Mouse (Mus musculus): ENCODE measurements around the gene Ccdc159. TPM values are rescaled to one million over a fixed set of nuclear protein-coding genes. Genes with fewer than 3 reads are reported as not detected.

Gene Ccdc159
- polyA plus RNA-seq, 1 experiment from 2014 or later: 2.5 TPM

DNA sequence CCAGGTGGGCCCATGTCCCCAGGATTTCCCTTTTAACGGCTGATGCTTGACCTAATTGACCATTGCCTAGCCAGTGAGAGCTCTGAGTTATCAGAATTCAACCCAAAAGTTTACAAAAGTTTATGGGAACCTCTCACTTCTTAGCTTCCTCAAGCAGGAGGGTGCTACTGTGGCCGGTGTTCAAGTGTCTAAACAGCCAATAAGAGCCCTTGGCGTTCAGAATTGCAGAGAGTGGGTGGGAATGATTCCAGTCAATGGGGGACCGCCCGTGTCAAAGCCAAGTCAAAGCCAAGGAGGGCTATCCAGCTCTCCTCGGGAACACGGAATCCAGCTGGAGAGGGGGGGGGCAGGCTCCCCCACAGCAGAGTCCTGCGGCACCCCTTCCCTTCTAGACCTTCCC lies 20.9 kb downstream of the Ccdc159 start:
- H3K9ac ChIP-seq (replicated peaks; ENCODE audit: low read length): no peak overlapping the region
- 60% methylated on average over 8 of the region's 8 CpGs for WGBS
- no peak overlapping the region for H3K27ac ChIP-seq (replicated peaks; ENCODE audit: low read depth, low read length)
- no peak for DNase-seq (ENCODE audit: low spot score)
- no peak overlapping the region for H3K4me3 ChIP-seq (ENCODE audit: low read depth, low read length)
- H3K4me1 ChIP-seq (ENCODE audit: control insufficient read depth, insufficient read depth, low read length): no peaks in the 10 kb centered on the region; the same call in 1 of the 2 replicates
- H3K27me3 ChIP-seq (ENCODE audit: control insufficient read depth, insufficient read depth, low read length): 0 out of 2 replicates have a peak, but pooled peaks cover 3% of the 10 kb centered on the region
- no peak for ATAC-seq (replicated peaks; ENCODE audit: insufficient number of reproducible peaks, low FRiP score, low TSS enrichment, low read depth)
- H3K4me2 ChIP-seq (ENCODE audit: low read depth, low read length): no peak overlapping the region
- no peaks in the 10 kb centered on the region for H3K36me3 ChIP-seq (replicated peaks; ENCODE audit: control insufficient read depth, insufficient read depth, low read depth, low read length)
- H3K9me3 ChIP-seq (replicated peaks; ENCODE audit: control insufficient read depth, low read length): no peaks in the 10 kb centered on the region

DNA sequence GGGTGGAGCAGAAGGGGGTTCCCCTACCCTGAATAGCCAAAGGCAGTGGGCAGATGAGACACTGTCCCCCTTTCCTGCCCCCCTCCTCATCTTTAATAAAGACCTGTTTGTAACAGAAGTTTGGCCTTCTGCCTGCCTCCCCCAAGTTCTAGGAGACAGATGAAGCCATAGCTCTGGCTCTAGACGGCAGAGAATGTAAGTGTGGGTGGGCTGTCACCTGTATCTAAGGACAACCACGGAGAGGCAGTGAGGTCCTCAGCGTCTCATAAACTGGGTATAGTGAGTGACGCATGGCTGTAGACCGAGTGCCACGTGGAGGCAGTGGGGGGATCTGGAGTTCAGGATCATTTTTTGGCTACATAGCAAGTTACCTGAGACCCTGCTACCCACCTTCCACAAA lies 21.5 kb downstream of the Ccdc159 start:
- H3K4me3 ChIP-seq (ENCODE audit: low read depth, low read length): no peak overlapping the region
- DNase-seq (ENCODE audit: low spot score) (no peak), ATAC-seq (replicated peaks; ENCODE audit: insufficient number of reproducible peaks, low FRiP score, low TSS enrichment, low read depth) (no peak)
- no peaks in the 10 kb centered on the region; the same call in 1 of the 2 replicates for H3K4me1 ChIP-seq (ENCODE audit: control insufficient read depth, insufficient read depth, low read length)
- H3K9me3 ChIP-seq (replicated peaks; ENCODE audit: control insufficient read depth, low read length): no peaks in the 10 kb centered on the region
- 74% methylated on average over 6 of the region's 6 CpGs for WGBS
- H3K36me3 ChIP-seq (replicated peaks; ENCODE audit: control insufficient read depth, insufficient read depth, low read depth, low read length): no peaks in the 10 kb centered on the region
- H3K9ac ChIP-seq (replicated peaks; ENCODE audit: low read length): no peak overlapping the region
- no peak overlapping the region for H3K27ac ChIP-seq (replicated peaks; ENCODE audit: low read depth, low read length)
- 0 out of 2 replicates have a peak, but pooled peaks cover 3% of the 10 kb centered on the region for H3K27me3 ChIP-seq (ENCODE audit: control insufficient read depth, insufficient read depth, low read length)
- no peak overlapping the region for H3K4me2 ChIP-seq (ENCODE audit: low read depth, low read length)

DNA sequence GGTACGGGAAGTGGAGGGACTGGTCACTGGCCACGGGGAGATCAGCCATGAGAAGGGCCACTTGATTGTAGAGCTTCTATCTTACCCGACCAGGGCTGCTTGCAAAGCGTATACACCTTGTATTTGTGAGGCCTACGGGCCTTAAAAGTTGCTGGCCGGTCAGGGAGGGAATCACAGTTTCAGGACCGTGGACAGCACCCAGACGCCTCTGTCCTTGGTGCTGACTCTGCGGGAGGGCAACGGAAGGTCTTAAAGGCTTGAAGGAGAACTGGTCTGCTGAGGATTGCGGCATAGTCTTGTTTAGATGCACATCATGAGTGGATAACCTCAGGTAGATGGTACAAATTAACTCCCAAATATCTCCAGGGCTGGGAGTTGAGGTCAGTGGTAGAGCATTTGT lies 23.1 kb downstream of the Ccdc159 start:
- Histone ChIP-seq H3K4me1 (ENCODE audit: control insufficient read depth, insufficient read depth, low read length) (no peaks in the 10 kb centered on the region; the same call in 1 of the 2 replicates), H3K4me2 (ENCODE audit: low read depth, low read length) (no peak overlapping the region), H3K27me3 (ENCODE audit: control insufficient read depth, insufficient read depth, low read length) (0 out of 2 replicates have a peak, but pooled peaks cover 3% of the 10 kb centered on the region), H3K36me3 (replicated peaks; ENCODE audit: control insufficient read depth, insufficient read depth, low read depth, low read length) (no peaks in the 10 kb centered on the region), H3K9ac (replicated peaks; ENCODE audit: low read length) (no peak overlapping the region), H3K27ac (replicated peaks; ENCODE audit: low read depth, low read length) (no peak overlapping the region), H3K4me3 (ENCODE audit: low read depth, low read length) (no peak overlapping the region), H3K9me3 (replicated peaks; ENCODE audit: control insufficient read depth, low read length) (no peaks in the 10 kb centered on the region)
- ATAC-seq (replicated peaks; ENCODE audit: insufficient number of reproducible peaks, low FRiP score, low TSS enrichment, low read depth): no peak
- 16% methylated on average over 11 of the region's 11 CpGs for WGBS
- peak; percentile 79 for DNase-seq (ENCODE audit: low spot score)

DNA sequence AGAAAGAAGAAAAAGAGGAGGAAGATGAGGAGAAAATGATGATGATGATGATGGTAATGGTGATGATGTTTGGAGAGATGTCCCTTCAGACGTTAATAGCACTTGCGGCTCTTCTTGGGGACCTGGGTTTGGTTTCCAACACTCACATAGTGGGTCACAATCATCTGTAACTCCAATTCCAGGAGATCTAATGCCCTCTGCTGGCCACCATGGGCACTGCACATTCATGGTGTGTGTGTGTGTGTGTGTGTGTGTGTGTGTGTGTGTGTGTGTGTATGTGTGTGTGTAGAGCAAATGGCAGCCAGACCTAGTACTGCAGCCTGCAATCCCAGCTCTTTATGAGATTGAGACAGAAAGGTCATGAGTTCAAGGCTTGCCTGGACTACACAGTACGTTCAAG lies 24.7 kb downstream of the Ccdc159 start:
- ATAC-seq (replicated peaks; ENCODE audit: insufficient number of reproducible peaks, low FRiP score, low TSS enrichment, low read depth): no peak
- H3K9me3 ChIP-seq (replicated peaks; ENCODE audit: control insufficient read depth, low read length): no peaks in the 10 kb centered on the region
- H3K4me2 ChIP-seq (ENCODE audit: low read depth, low read length): no peak overlapping the region
- 0 out of 2 replicates have a peak, but pooled peaks cover 3% of the 10 kb centered on the region for H3K27me3 ChIP-seq (ENCODE audit: control insufficient read depth, insufficient read depth, low read length)
- no peak overlapping the region for H3K9ac ChIP-seq (replicated peaks; ENCODE audit: low read length)
- H3K27ac ChIP-seq (replicated peaks; ENCODE audit: low read depth, low read length): no peak overlapping the region
- DNase-seq (ENCODE audit: low spot score): no peak
- no peaks in the 10 kb centered on the region; the same call in 1 of the 2 replicates for H3K4me1 ChIP-seq (ENCODE audit: control insufficient read depth, insufficient read depth, low read length)
- 81% methylated on average over 3 of the region's 3 CpGs for WGBS
- H3K4me3 ChIP-seq (ENCODE audit: low read depth, low read length): no peak overlapping the region
- no peaks in the 10 kb centered on the region for H3K36me3 ChIP-seq (replicated peaks; ENCODE audit: control insufficient read depth, insufficient read depth, low read depth, low read length)

DNA sequence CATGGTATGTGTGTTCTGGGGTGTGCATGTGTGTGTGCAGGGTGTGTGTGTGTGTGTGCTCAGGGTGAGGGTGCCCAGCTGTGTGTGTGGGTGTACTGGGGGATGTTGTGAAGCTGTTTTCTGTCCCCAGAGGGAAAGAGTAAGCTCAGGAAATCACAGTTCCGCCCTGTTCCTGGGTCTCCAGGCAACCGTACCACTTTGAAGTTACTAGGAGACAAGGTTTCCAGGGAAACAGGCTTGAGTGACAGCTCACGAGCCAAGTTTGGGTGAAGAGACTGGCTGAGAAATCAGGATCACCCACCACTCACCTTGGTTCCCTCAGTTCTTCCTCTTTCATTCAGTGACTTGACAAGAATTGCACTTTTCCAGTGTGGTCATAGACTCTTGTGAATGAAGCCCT lies 26.3 kb downstream of the Ccdc159 start:
- no peak overlapping the region for H3K27ac ChIP-seq (replicated peaks; ENCODE audit: low read depth, low read length)
- H3K27me3 ChIP-seq (ENCODE audit: control insufficient read depth, insufficient read depth, low read length): no peaks in the 10 kb centered on the region
- ATAC-seq (replicated peaks; ENCODE audit: insufficient number of reproducible peaks, low FRiP score, low TSS enrichment, low read depth) (no peak), DNase-seq (ENCODE audit: low spot score) (peak; percentile 10)
- H3K9me3 ChIP-seq (replicated peaks; ENCODE audit: control insufficient read depth, low read length): no peaks in the 10 kb centered on the region
- 16% methylated on average over 3 of the region's 3 CpGs for WGBS
- H3K36me3 ChIP-seq (replicated peaks; ENCODE audit: control insufficient read depth, insufficient read depth, low read depth, low read length): no peaks in the 10 kb centered on the region
- no peaks in the 10 kb centered on the region for H3K4me1 ChIP-seq (ENCODE audit: control insufficient read depth, insufficient read depth, low read length)
- no peak overlapping the region for H3K4me2 ChIP-seq (ENCODE audit: low read depth, low read length)
- H3K9ac ChIP-seq (replicated peaks; ENCODE audit: low read length): no peak overlapping the region
- H3K4me3 ChIP-seq (ENCODE audit: low read depth, low read length): no peak overlapping the region

DNA sequence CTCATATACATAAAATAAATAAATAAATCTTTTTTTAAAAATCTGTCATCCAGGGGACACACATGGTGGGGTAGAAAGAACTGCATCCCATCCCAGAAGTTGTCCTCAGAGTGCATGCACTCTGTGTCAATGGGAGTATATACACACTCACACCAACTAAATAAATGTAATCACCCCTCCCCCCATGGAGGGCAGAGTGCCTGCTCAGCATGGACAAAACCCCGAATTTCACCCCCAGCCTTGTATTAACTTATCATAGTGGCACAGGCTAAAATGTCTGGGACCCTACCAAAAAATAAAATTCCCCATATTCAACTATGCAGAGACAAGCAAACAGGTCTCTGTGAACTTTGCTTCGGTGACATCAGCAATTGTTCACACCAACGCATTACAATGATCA lies 27.4 kb downstream of the Ccdc159 start:
- 85% methylated on average over 3 of the region's 3 CpGs for WGBS
- Histone ChIP-seq H3K9ac (replicated peaks; ENCODE audit: low read length) (no peak overlapping the region), H3K4me1 (ENCODE audit: control insufficient read depth, insufficient read depth, low read length) (no peaks in the 10 kb centered on the region), H3K36me3 (replicated peaks; ENCODE audit: control insufficient read depth, insufficient read depth, low read depth, low read length) (no peaks in the 10 kb centered on the region), H3K4me3 (ENCODE audit: low read depth, low read length) (no peak overlapping the region), H3K27me3 (ENCODE audit: control insufficient read depth, insufficient read depth, low read length) (peaks cover 3% of the 10 kb centered on the region; the same call in 1 of the 2 replicates), H3K27ac (replicated peaks; ENCODE audit: low read depth, low read length) (no peak overlapping the region), H3K9me3 (replicated peaks; ENCODE audit: control insufficient read depth, low read length) (no peaks in the 10 kb centered on the region), H3K4me2 (ENCODE audit: low read depth, low read length) (no peak overlapping the region)
- no peak for ATAC-seq (replicated peaks; ENCODE audit: insufficient number of reproducible peaks, low FRiP score, low TSS enrichment, low read depth)
- no peak for DNase-seq (ENCODE audit: low spot score)

DNA sequence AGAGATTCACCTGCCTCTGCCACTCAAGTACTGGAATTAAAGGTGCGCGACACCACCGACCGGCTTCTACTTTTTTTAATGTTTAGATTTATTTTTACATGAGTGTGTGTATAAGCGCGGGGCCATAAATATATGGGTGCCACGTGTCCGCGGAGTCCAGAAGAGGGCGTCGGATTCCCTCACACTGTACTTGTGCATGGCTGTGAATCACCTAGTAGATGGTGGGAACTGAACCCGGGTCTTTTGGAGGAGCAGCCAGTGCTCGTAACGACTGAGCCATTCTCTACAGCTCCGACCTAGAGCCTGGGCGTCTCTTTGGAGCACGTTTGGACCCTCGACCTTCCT lies 27.9 kb downstream of the Ccdc159 start:
- DNase-seq (ENCODE audit: low spot score) (no peak), ATAC-seq (replicated peaks; ENCODE audit: insufficient number of reproducible peaks, low FRiP score, low TSS enrichment, low read depth) (peak; percentile 70)
- Histone ChIP-seq H3K4me3 (ENCODE audit: low read depth, low read length) (peak overlapping the region; percentile 67), H3K9ac (replicated peaks; ENCODE audit: low read length) (peak overlapping the region; percentile 37), H3K27ac (replicated peaks; ENCODE audit: low read depth, low read length) (peak overlapping the region; percentile 73; the same call in 1 of the 2 replicates), H3K36me3 (replicated peaks; ENCODE audit: control insufficient read depth, insufficient read depth, low read depth, low read length) (no peaks in the 10 kb centered on the region), H3K4me2 (ENCODE audit: low read depth, low read length) (peak overlapping the region; percentile 46), H3K27me3 (ENCODE audit: control insufficient read depth, insufficient read depth, low read length) (peaks cover 8% of the 10 kb centered on the region), H3K4me1 (ENCODE audit: control insufficient read depth, insufficient read depth, low read length) (no peaks in the 10 kb centered on the region), H3K9me3 (replicated peaks; ENCODE audit: control insufficient read depth, low read length) (no peaks in the 10 kb centered on the region)
- WGBS: 1% methylated on average over 18 of the region's 18 CpGs

DNA sequence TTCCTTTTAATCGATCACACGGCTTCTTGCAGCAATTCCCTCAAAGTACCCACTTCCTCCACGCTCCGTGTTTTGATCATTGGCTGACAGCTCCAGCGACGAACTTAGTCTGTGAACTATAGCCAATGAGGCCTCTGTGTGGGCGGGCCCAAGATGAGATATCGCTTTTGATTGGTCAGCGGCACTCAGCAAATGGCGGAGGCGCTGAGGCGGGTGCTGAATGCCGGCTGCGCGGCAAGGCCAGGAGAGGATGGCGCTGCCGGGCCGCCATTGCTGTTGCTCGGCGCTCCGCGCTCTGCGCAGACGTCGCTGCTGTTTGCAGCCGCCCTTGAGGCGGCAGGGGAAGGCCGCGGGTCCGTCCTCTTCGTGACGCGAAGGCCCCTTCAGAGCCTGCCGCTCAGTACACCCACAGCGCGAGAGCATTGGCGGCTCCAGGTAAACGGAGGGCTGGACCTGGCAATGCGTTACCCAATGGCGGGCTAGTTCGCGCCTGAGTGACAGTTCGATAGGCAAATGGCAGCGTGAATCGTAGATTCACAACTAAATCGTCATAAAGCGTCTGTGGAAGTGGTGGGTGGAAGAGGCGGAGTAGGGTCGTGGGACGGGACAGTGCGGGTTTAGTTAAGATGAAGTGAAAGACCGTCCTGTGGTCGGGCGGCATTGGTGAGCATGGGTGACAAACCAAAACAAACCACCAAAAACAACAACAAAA lies 28.5 kb downstream of the Ccdc159 start, which contains the start of gene Swsap1:
Gene Swsap1 (plus strand): TSS at position 186 of the 712 bp plus-strand sequence.
- Histone ChIP-seq H3K4me3 (ENCODE audit: low read depth, low read length) (peak within 1 kb of the TSS; percentile 67), H3K9me3 (replicated peaks; ENCODE audit: control insufficient read depth, low read length) (no peaks in the 10 kb centered on the region), H3K4me1 (ENCODE audit: control insufficient read depth, insufficient read depth, low read length) (0 out of 2 replicates have a peak, but pooled peaks cover 2% of the 10 kb centered on the region), H3K27ac (replicated peaks; ENCODE audit: low read depth, low read length) (peak within 1 kb of the TSS; percentile 73; the same call in 1 of the 2 replicates), H3K36me3 (replicated peaks; ENCODE audit: control insufficient read depth, insufficient read depth, low read depth, low read length) (no peaks in the 10 kb centered on the region), H3K9ac (replicated peaks; ENCODE audit: low read length) (peak within 1 kb of the TSS; percentile 83), H3K4me2 (ENCODE audit: low read depth, low read length) (peak within 1 kb of the TSS; percentile 46), H3K27me3 (ENCODE audit: control insufficient read depth, insufficient read depth, low read length) (peaks cover 13% of the 10 kb centered on the region)
- under 1% methylated on average over 54 of the region's 54 CpGs for WGBS
- ATAC-seq (replicated peaks; ENCODE audit: insufficient number of reproducible peaks, low FRiP score, low TSS enrichment, low read depth) (peak; percentile 97), DNase-seq (ENCODE audit: low spot score) (peak; percentile 98)

Data from embryonic facial prominence, embryonic 11.5 days (tissue).